Mouse (Mus musculus): ENCODE measurements around the gene Crmp1. TPM values are rescaled to one million over a fixed set of nuclear protein-coding genes. Genes with fewer than 3 reads are reported as not detected.

The Crmp1 gene
- 10.6 and 12.5 TPM in 2 replicates for polyA plus RNA-seq (2015; fragmentation: Nextera tagmentation; extraction: Ambion mirVana)

DNA sequence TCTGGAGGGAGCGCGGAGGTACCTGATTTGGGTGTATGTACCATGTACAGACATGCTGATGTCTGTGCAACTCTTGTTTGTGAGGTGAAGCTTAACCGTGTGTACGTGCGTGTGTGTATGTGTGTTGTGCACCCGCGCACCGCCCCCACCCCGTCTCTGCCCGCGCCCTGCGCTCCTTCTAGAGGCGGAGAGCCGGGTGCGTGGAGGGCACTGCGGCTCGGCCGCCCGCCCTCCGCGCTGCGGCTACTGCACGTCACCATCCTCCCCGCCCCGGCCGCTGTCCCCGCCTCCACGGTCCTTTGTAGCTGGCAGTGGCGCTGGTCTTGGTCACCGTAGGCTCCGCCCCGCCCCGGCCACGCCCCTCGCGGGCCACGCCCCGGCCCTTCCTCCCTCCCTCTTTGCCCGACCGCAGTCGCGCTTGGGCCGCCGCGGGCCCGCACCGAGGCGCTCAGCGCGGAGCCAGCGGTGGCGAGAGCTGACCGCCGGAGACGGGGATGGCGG is at the start of gene Crmp1:
Crmp1 (plus strand) TSS at position 290 of the 501 bp plus-strand sequence.
- H3K4me2 ChIP-seq = peak within 1 kb of the TSS; percentile 60
- peak; percentile 74; the same call in 1 of the 2 replicates for ATAC-seq (ENCODE audit: borderline replicate concordance, extremely low read depth, low FRiP score, low TSS enrichment)
- 1% methylated on average over 39 of the region's 56 CpGs for WGBS
- H3K4me3 ChIP-seq = peak within 1 kb of the TSS; percentile 33
- H3K27ac ChIP-seq = no peak within 1 kb of the TSS
- no peaks in the 10 kb centered on the region for H3K9me3 ChIP-seq
- no peak within 1 kb of the TSS for H3K9ac ChIP-seq
- H3K36me3 ChIP-seq = no peaks in the 10 kb centered on the region
- H3K27me3 ChIP-seq = peaks cover 72% of the 10 kb centered on the region
- peaks cover 15% of the 10 kb centered on the region for H3K4me1 ChIP-seq

DNA sequence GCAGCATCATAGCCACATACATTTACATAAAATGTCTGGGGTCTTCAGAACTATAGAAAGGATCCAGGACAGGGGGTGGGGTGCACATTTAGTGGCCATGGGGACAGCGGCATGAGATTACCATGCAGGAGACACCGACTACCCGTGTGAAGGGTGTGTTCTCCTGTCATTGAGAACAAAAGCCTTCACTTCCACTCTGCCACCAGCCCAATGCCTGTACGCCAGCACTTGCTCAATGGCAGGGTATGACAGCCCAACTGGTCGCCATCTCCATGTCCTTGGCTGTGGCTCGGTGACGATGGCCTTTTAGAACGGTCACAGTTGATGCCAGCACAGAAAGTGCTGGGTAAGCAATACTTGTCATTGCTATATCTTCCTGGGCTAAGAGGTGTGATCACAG is 45.5 kb upstream of the Crmp1 start:
- H3K4me3 ChIP-seq = no peak overlapping the region
- no peaks in the 10 kb centered on the region for H3K36me3 ChIP-seq
- no peak overlapping the region for H3K4me2 ChIP-seq
- peaks cover 35% of the 10 kb centered on the region for H3K27me3 ChIP-seq
- H3K4me1 ChIP-seq = peaks cover 27% of the 10 kb centered on the region
- no peaks in the 10 kb centered on the region for H3K9me3 ChIP-seq
- ATAC-seq (ENCODE audit: borderline replicate concordance, extremely low read depth, low FRiP score, low TSS enrichment) = no peak
- WGBS = 70% methylated on average over 8 of the region's 8 CpGs
- no peak overlapping the region for H3K27ac ChIP-seq
- no peak overlapping the region for H3K9ac ChIP-seq

DNA sequence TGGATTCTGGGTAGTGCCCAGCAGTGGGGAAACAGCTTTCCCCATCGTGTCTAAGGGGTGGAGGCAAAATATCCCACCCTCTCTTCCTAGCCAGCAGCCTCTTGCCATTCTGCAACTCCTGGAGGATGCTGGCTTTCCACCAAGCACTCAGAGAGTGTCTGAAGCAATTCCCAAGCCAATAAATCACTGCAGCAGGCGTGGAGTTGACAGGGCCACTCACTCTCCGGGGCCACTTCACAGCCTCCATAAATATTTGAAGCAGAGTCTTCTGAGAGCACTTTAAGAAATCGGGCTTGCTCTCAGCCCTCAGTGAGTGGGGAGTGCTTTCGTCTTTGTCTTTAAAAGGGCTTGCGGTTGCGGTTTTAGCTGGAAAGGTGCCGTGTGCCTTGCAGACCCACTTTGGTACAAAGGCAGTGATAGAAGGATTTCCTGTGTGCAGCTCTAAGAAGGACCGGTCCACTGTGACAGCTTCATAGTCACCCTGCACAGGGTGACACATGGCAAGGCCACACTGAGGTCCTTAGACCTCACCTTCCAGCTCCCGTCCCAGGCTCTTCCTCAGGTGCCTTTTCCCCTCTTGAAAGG is 45.0 kb upstream of the Crmp1 start:
- ATAC-seq (ENCODE audit: borderline replicate concordance, extremely low read depth, low FRiP score, low TSS enrichment) = peak; percentile 36; the same call in 1 of the 2 replicates
- Histone ChIP-seq H3K36me3 (no peaks in the 10 kb centered on the region), H3K27me3 (peaks cover 35% of the 10 kb centered on the region), H3K4me2 (no peak overlapping the region), H3K4me1 (peaks cover 27% of the 10 kb centered on the region), H3K9me3 (no peaks in the 10 kb centered on the region), H3K4me3 (no peak overlapping the region), H3K9ac (no peak overlapping the region), H3K27ac (no peak overlapping the region)
- 13% methylated on average over 10 of the region's 10 CpGs for WGBS

DNA sequence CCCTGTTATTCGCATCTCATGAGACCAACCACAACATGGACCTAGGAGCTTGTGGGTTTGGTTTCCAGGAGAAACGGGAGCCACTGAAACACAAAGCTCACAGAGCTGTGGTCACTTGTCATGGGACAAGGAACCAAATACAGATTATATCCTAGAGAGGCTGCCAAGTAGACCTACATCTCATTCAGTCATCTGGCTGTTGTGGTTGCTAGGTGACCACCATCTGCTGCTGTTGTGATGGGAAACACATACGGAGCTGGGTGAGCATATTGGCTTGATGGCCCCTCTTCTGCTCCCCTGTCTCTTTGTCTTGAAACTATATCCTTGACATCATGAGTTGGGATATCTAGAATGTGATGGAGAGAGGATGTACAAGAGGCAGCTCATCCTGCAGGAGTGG is 44.3 kb upstream of the Crmp1 start:
- Histone ChIP-seq H3K27me3 (peaks cover 28% of the 10 kb centered on the region), H3K4me1 (peaks cover 27% of the 10 kb centered on the region), H3K27ac (no peak overlapping the region), H3K36me3 (no peaks in the 10 kb centered on the region), H3K9ac (no peak overlapping the region), H3K4me3 (no peak overlapping the region), H3K4me2 (no peak overlapping the region), H3K9me3 (no peaks in the 10 kb centered on the region)
- ATAC-seq (ENCODE audit: borderline replicate concordance, extremely low read depth, low FRiP score, low TSS enrichment) = no peak
- 47% methylated on average over 3 of the region's 3 CpGs for WGBS

DNA sequence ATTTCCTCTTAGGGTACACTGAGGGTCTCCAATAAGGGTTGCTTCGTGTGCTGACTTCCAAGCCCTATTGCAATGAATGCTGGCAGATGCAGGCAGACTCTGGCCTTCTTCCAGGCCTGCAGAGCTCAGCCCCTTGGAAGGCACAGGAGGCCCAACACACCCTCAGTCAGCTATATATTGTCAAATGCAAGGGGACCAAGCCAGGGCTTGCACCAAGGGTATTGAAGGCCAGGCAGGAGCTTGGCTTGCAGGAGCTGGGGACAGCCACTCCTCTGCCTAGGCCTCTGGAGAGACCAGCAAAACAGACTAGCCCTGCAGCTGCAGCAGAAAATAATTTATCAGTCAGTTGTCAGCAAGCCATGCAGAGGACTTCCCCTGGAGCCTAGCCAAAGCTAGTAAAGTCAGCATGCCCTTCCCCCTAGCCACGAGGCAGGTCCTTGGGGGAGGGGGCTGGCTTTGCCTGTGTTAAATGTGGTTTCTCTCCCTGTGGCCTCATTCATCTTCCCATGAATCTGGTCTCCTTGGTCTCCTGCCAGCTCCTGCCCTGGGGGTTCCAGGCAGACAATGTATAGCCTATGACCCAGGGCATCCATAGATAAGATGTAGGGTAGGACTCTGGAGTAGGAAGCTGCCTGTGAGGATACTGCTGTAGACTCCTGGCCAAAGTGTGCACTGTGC is 43.6 kb upstream of the Crmp1 start:
- no peak overlapping the region for H3K4me3 ChIP-seq
- WGBS = 28% methylated on average over 2 of the region's 2 CpGs
- no peak overlapping the region for H3K27ac ChIP-seq
- H3K9me3 ChIP-seq = no peaks in the 10 kb centered on the region
- H3K27me3 ChIP-seq = peaks cover 26% of the 10 kb centered on the region
- H3K9ac ChIP-seq = no peak overlapping the region
- ATAC-seq (ENCODE audit: borderline replicate concordance, extremely low read depth, low FRiP score, low TSS enrichment) = peak; percentile 52; the same call in 1 of the 2 replicates
- no peaks in the 10 kb centered on the region for H3K36me3 ChIP-seq
- no peak overlapping the region for H3K4me2 ChIP-seq
- peaks cover 27% of the 10 kb centered on the region for H3K4me1 ChIP-seq

DNA sequence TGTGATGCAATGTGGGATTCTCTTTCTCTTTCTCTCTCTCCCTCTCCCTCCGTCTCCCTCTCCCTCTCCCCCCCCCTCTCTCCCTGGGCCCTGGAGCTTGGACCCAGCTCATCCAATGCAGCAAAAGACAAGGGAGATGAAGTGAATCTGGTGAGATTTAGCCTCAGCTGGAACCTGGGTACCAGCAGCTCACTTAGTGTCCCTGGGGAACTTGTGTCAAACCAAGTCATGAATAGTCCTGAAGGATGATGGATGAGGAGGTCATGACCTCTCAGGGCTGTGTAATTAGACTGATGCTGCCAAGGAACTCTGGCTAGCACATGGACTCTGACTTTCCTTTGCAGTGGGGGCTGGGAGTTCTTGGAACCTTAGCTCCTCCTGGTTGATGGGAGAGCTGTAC is 39.5 kb upstream of the Crmp1 start:
- no peak for ATAC-seq (ENCODE audit: borderline replicate concordance, extremely low read depth, low FRiP score, low TSS enrichment)
- Histone ChIP-seq H3K4me1 (peaks cover 14% of the 10 kb centered on the region), H3K36me3 (no peaks in the 10 kb centered on the region), H3K27me3 (peaks cover 12% of the 10 kb centered on the region; the same call in 1 of the 2 replicates), H3K27ac (no peak overlapping the region), H3K9ac (no peak overlapping the region), H3K9me3 (no peaks in the 10 kb centered on the region), H3K4me3 (no peak overlapping the region), H3K4me2 (no peak overlapping the region)
- 8% methylated on average over 1 of the region's 1 CpGs for WGBS

DNA sequence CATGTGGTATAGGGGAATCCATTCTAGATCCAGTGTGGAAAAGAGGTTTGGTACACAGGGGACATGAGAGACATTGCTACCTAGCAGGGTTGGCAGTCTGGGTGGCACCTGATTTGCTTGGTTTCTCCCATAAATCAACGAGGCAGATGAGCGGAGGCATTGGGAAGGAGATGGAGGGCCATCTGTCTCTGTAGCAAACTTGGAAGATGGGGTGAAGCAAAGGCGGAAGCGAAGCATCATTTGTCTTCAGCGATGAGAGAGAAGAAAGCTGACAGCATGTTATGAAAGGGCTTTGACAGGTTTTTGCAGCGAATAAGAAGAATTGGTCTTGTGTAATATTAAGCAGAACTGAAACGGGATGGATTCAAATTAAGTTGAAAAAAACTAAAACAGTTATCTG is 36.9 kb upstream of the Crmp1 start:
- no peaks in the 10 kb centered on the region for H3K4me1 ChIP-seq
- no peaks in the 10 kb centered on the region for H3K9me3 ChIP-seq
- H3K4me2 ChIP-seq = no peak overlapping the region
- WGBS = 50% methylated on average over 7 of the region's 7 CpGs
- 0 out of 2 replicates have a peak, but pooled peaks cover 4% of the 10 kb centered on the region for H3K27me3 ChIP-seq
- H3K9ac ChIP-seq = no peak overlapping the region
- no peak overlapping the region for H3K4me3 ChIP-seq
- H3K36me3 ChIP-seq = no peaks in the 10 kb centered on the region
- no peak overlapping the region for H3K27ac ChIP-seq
- no peak for ATAC-seq (ENCODE audit: borderline replicate concordance, extremely low read depth, low FRiP score, low TSS enrichment)

DNA sequence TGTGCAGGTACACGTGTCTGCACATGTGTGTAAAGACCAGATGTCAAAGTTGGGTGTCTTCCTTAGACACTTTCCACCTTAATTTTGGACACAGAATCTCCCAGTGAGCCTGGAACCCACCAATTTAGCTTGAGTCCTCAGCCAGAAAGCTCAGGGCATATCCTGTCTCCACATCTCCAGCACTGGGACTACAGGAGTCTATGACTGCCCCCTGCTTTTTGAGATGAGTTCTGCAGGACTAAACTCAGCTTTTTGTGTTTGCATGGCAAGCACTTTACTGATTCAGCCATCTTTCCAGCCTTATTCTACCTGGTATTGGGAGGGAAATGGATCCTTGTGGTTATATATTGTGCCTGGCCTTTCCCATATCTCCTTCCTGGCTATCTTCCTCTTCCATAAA is 36.3 kb upstream of the Crmp1 start:
- H3K9me3 ChIP-seq = no peaks in the 10 kb centered on the region
- WGBS = 54% methylated on average over 1 of the region's 1 CpGs
- no peak for ATAC-seq (ENCODE audit: borderline replicate concordance, extremely low read depth, low FRiP score, low TSS enrichment)

DNA sequence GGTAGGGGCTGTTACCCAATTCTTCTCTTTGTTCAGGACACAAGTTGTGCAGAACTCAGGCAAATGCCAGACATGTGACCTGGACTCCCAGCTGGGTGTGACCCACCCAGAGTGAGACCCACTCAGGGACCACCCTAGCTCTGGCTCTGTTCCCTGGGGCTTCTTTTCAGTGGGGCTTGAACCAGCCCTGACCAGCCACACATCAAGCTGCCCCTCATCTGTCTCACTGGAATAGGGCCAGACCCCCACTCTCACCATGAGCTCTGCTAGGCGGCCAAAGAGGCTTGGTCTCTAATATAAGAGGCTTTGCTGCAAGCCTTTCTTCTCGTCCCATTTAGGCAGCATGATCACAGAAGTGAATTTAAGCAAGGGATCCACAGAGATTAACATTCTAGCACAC is 35.4 kb upstream of the Crmp1 start:
- Histone ChIP-seq H3K9ac (no peak overlapping the region), H3K4me3 (no peak overlapping the region), H3K36me3 (no peaks in the 10 kb centered on the region), H3K4me1 (no peaks in the 10 kb centered on the region), H3K27ac (no peak overlapping the region), H3K27me3 (0 out of 2 replicates have a peak, but pooled peaks cover 4% of the 10 kb centered on the region), H3K4me2 (no peak overlapping the region), H3K9me3 (no peaks in the 10 kb centered on the region)
- ATAC-seq (ENCODE audit: borderline replicate concordance, extremely low read depth, low FRiP score, low TSS enrichment) = peak; percentile 54; the same call in 1 of the 2 replicates
- WGBS = 32% methylated on average over 2 of the region's 2 CpGs

More for the DNA sequence above, 36.3 kb upstream of the Crmp1 start:
- Histone ChIP-seq H3K36me3 (no peaks in the 10 kb centered on the region), H3K4me2 (no peak overlapping the region), H3K4me1 (no peaks in the 10 kb centered on the region), H3K4me3 (no peak overlapping the region), H3K27me3 (0 out of 2 replicates have a peak, but pooled peaks cover 4% of the 10 kb centered on the region), H3K27ac (no peak overlapping the region), H3K9ac (no peak overlapping the region)

DNA sequence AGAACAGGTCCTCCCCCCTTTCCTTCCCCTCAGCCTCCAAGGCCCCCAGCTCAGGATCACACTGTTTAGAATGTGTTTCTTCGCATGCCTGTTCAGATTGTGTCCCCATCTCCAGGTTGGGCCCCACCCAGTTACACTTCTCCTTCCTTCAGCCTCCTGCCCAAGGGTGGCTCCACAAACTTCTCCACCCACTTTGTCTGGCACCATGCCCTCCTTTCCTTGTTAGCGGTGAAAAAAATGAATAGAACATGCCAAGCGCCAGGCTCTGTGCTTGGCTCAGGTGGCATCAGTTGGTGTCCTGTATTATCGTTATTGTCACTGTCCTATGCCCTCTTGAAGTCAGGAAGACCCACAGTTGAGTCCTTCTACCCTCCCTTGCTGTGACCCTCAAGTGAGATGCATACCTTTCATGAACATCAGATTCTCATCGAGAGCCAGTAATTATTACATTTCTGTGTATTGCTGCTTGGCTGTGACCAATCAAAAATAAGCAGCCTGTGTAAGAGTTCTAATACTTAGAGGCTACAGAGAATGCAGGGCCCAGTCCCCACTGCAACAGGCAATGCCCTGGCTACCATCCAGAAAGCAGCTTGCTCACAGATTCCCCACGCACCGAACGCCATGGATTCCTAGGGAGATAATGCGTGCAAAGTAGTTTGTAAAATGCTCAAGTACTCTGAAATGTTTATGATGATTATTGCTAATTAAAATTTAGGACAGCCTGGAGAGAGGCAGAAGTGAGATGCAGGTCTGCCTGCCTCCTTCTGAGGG is 28.6 kb upstream of the Crmp1 start:
- whole genome bisulfite sequencing = 73% methylated on average over 9 of the region's 9 CpGs
- Histone ChIP-seq H3K4me2 (no peak overlapping the region), H3K27me3 (no peaks in the 10 kb centered on the region), H3K4me3 (no peak overlapping the region), H3K9ac (no peak overlapping the region), H3K27ac (no peak overlapping the region), H3K4me1 (no peaks in the 10 kb centered on the region), H3K9me3 (no peaks in the 10 kb centered on the region), H3K36me3 (no peaks in the 10 kb centered on the region)
- ATAC-seq (ENCODE audit: borderline replicate concordance, extremely low read depth, low FRiP score, low TSS enrichment) = no peak

DNA sequence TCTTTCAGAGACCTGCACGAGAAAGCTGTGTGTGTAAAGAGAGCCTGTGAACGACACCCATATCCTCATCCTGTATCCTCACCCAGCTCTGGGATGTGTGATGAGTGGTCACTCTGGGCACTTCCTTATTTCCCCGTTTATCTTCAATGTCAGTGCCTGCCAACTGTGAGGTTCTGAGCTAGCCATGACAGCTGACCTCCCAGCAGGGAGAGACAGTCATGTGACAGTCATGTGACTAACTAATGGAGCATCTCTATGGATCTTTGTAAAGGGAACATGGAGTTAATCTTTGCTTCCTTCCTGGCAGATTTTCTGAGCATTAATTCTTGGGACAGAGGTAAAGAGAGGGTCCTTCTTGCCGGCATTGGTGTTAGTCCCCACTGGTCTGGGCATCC is 28.0 kb upstream of the Crmp1 start:
- Histone ChIP-seq H3K4me2 (no peak overlapping the region), H3K36me3 (no peaks in the 10 kb centered on the region), H3K27ac (no peak overlapping the region), H3K4me1 (no peaks in the 10 kb centered on the region), H3K27me3 (no peaks in the 10 kb centered on the region), H3K9ac (no peak overlapping the region), H3K9me3 (no peaks in the 10 kb centered on the region), H3K4me3 (no peak overlapping the region)
- 68% methylated on average over 4 of the region's 4 CpGs for WGBS
- ATAC-seq (ENCODE audit: borderline replicate concordance, extremely low read depth, low FRiP score, low TSS enrichment) = no peak

DNA sequence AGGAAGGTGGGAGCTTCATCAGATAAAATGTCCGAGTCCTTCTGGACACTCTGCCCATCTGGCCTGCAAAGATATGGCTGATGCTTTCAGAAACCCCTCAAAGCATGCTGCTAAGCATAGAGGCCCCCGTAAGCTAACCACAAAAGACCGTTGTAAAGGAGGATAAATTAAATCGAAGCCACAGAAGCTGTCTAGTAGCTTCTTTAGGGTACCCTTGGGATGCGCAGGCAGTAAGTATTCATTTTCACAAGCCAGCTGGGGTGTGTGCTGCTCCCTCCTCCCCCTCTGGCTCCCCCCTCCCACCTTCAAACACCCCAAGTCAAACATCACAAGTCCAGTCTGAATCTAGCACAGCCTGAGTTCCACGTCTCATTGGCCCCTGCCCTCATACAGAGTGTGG is 27.1 kb upstream of the Crmp1 start:
- Histone ChIP-seq H3K27ac (no peak overlapping the region), H3K9me3 (no peaks in the 10 kb centered on the region)

More for the DNA sequence above, 27.1 kb upstream of the Crmp1 start:
- Histone ChIP-seq H3K4me2 (no peak overlapping the region), H3K36me3 (no peaks in the 10 kb centered on the region), H3K27me3 (no peaks in the 10 kb centered on the region), H3K4me3 (no peak overlapping the region), H3K4me1 (no peaks in the 10 kb centered on the region), H3K9ac (no peak overlapping the region)
- WGBS = 84% methylated on average over 6 of the region's 6 CpGs
- no peak for ATAC-seq (ENCODE audit: borderline replicate concordance, extremely low read depth, low FRiP score, low TSS enrichment)

All from lung, embryonic 15.5 days (tissue).